Mouse (Mus musculus): Measurements from ENCODE around the gene Ptprz1. TPM values are rescaled to one million over a fixed set of nuclear protein-coding genes. Genes with fewer than 3 reads are reported as not detected.

Gene Ptprz1
- polyA plus RNA-seq, 1 experiment = 53.2 TPM

DNA sequence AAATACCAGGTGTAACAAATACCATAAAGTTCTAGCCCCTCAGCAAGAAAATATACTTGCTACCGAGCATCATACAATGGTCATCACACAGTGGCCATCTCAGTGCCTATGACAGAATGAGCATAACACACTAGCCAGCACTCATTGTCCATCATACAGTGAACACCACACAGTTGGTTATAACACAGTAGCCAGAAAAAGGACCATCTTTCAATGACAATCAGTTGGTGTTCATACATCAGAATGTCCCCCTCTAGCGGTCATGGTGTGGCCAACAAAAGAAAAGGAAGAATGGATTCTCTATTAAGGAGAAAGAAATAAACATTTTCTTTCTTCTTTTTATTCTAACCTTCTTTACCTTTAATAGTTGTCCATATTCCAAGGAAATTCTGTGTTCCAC is 92.8 kb downstream of the Ptprz1 start:
- 38% methylated on average over 2 of the region's 2 CpGs for WGBS
- no peak overlapping the region for H3K4me3 ChIP-seq (ENCODE audit: insufficient read depth, low read depth, low read length)
- TF ChIP-seq POLR2A (IDR thresholded peaks at IDR 0.05; ENCODE audit: insufficient read depth, low read depth, low read length) = no peak
- no peak for TF ChIP-seq CTCF (IDR thresholded peaks at IDR 0.05; ENCODE audit: insufficient read depth, low read depth, low read length)
- H3K4me1 ChIP-seq (ENCODE audit: control insufficient read depth, insufficient read depth, low read length) = no peaks in the 10 kb centered on the region
- no peak overlapping the region for H3K27ac ChIP-seq (ENCODE audit: insufficient read depth, low read depth, low read length)

DNA sequence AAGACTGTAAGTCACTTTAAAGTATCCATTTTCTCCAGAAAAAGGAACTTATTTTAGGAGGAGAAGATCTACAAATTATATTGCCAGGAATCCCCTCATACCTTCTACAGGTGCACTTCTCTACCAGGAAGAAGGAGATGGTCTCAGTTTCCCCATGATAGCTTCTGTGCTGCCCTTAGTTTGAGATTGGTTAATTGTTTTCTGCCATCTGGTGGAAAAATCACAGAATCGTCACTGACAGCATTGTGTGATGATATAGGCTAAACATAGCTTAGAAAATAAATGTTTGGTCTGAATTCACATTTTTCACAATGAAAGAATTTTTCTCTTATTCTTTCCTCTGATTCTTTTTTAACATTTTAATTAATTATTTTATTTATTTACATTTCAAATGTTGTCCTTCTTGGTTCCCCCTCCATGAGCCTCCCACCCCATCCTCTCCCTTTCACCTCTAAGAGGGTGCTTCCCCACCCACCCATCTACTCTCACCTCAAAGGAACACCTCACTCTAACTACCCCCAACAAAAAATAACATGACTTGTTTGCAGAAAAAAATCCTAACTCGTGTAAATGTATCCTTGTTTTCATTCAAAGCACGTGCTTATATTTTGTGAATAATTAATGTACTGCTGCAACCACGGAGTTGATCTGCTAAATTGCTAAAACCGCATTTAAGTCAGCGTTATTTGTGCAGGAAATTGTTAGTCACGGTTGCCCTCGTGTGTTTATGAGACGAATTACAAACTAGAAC is 108.6 kb downstream of the Ptprz1 start:
- Histone ChIP-seq H3K4me3 (ENCODE audit: insufficient read depth, low read depth, low read length) (no peak overlapping the region), H3K27ac (ENCODE audit: insufficient read depth, low read depth, low read length) (no peak overlapping the region), H3K4me1 (ENCODE audit: control insufficient read depth, insufficient read depth, low read length) (no peaks in the 10 kb centered on the region)
- WGBS = under 1% methylated on average over 9 of the region's 9 CpGs
- TF ChIP-seq CTCF (IDR thresholded peaks at IDR 0.05; ENCODE audit: insufficient read depth, low read depth, low read length) = no peak
- no peak for TF ChIP-seq POLR2A (IDR thresholded peaks at IDR 0.05; ENCODE audit: insufficient read depth, low read depth, low read length)

DNA sequence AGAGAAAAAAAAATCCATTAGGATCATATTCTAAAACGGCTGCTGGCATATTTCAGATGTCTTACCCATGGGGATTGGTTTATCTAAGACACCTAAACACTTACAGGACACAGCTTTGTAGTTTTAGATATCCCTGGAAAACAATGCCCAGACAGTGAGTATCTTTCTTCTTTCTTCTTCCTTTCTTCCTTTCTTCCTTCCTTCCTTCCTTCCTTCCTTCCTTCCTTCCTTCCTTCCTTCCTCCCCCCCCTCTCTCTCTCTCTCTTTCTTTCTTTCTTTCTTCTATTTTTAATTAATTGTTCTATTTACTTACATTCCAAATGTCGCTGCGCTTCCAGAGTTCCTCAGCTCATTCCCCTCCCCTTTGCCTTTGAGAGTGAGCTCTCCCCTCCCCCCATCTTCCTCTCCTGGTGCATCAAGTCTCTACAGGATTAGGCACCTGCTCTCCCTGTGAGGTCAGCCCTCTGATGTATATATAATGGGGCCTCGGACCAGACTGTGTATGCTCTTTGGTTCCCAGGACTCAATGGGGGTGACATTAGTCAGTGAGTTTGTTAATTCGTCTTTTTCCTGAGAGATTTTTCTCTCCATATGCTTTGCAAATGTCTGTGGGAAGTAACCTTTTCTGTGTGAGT is 109.3 kb downstream of the Ptprz1 start:
- 16% methylated on average over 5 of the region's 5 CpGs for WGBS
- TF ChIP-seq CTCF (IDR thresholded peaks at IDR 0.05; ENCODE audit: insufficient read depth, low read depth, low read length) (no peak), POLR2A (IDR thresholded peaks at IDR 0.05; ENCODE audit: insufficient read depth, low read depth, low read length) (no peak)

DNA sequence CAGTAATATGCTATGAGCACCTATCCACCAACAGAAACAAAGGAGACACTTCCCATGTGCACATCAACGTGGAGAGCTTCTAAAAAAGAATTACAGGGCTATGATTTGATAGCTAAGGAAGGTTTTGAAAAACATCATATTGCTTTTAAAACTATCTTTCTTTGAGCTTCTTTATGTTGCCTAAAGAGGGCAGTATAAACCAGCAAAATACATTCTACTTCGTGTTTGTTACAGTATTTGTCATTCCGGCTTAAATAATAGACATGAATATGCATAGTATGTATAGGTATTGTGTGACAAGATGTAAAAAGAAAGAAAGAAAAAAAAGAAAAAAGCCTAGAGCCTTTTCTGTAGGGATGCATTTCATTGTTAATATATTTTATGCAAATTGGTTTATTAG is 127.8 kb downstream of the Ptprz1 start:
- 27% methylated on average over 3 of the region's 3 CpGs for WGBS
- TF ChIP-seq POLR2A (IDR thresholded peaks at IDR 0.05; ENCODE audit: insufficient read depth, low read depth, low read length) (no peak), CTCF (IDR thresholded peaks at IDR 0.05; ENCODE audit: insufficient read depth, low read depth, low read length) (no peak)
- H3K4me3 ChIP-seq (ENCODE audit: insufficient read depth, low read depth, low read length) = no peak overlapping the region
- no peak overlapping the region for H3K27ac ChIP-seq (ENCODE audit: insufficient read depth, low read depth, low read length)
- H3K4me1 ChIP-seq (ENCODE audit: control insufficient read depth, insufficient read depth, low read length) = no peaks in the 10 kb centered on the region

More for the DNA sequence above, 109.3 kb downstream of the Ptprz1 start:
- no peak overlapping the region for H3K4me3 ChIP-seq (ENCODE audit: insufficient read depth, low read depth, low read length)
- H3K27ac ChIP-seq (ENCODE audit: insufficient read depth, low read depth, low read length) = no peak overlapping the region
- H3K4me1 ChIP-seq (ENCODE audit: control insufficient read depth, insufficient read depth, low read length) = no peaks in the 10 kb centered on the region

DNA sequence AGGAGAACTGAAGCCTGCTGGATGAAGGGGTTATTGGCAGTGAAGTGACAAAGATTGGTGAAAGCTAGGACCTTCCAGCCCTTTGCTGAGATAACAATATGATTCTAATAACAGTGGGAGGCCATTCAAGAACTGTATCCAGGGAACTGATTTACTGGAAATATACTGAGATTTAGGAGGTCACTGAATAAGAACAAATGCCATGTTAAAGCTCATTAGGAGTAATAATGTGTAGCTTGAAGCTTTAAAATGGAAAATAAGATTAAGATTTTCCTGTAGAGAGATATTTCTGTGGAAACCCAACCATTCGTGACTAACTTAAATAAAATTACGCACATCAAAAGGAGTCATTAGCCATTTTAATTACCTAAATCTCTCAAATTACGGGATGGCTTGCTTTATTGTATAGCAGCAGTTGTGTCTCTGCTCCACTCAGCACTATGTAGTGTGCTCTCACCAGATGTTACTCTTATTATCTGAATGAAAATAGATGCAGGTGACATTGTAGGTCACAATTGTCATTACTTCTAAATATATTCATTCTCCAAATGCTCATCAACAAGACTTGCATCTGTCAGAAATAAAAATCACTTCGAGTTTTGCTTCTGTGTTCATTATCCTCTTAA is 139.8 kb downstream of the Ptprz1 start:
- Histone ChIP-seq H3K4me1 (ENCODE audit: control insufficient read depth, insufficient read depth, low read length) (no peaks in the 10 kb centered on the region), H3K27ac (ENCODE audit: insufficient read depth, low read depth, low read length) (no peak overlapping the region), H3K4me3 (ENCODE audit: insufficient read depth, low read depth, low read length) (no peak overlapping the region)
- TF ChIP-seq CTCF (IDR thresholded peaks at IDR 0.05; ENCODE audit: insufficient read depth, low read depth, low read length) (no peak), POLR2A (IDR thresholded peaks at IDR 0.05; ENCODE audit: insufficient read depth, low read depth, low read length) (no peak)
- 44% methylated on average over 4 of the region's 4 CpGs for WGBS

DNA sequence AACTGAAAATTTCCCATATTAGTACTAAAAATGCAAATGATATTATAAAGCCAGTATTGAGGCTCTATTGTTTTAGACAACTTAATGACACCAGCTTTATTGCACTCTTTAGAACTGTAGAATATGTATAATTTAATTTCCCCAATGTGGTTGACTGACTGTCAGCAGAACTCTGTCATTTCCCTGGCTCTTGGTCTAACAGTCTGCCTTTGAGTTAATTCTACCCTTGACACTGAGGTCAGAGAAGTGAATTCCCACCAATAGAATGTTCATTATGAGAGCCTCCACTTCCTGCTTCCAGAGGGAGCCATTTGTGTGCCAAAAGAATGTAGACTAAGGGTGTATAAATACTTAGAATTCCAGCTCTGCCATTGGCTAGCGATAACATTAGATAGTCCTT is 152.9 kb downstream of the Ptprz1 start:
- WGBS = 90% methylated on average over 1 of the region's 1 CpGs
- Histone ChIP-seq H3K4me1 (ENCODE audit: control insufficient read depth, insufficient read depth, low read length) (no peaks in the 10 kb centered on the region), H3K27ac (ENCODE audit: insufficient read depth, low read depth, low read length) (no peak overlapping the region), H3K4me3 (ENCODE audit: insufficient read depth, low read depth, low read length) (no peak overlapping the region)
- TF ChIP-seq POLR2A (IDR thresholded peaks at IDR 0.05; ENCODE audit: insufficient read depth, low read depth, low read length) = no peak
- no peak for TF ChIP-seq CTCF (IDR thresholded peaks at IDR 0.05; ENCODE audit: insufficient read depth, low read depth, low read length)

DNA sequence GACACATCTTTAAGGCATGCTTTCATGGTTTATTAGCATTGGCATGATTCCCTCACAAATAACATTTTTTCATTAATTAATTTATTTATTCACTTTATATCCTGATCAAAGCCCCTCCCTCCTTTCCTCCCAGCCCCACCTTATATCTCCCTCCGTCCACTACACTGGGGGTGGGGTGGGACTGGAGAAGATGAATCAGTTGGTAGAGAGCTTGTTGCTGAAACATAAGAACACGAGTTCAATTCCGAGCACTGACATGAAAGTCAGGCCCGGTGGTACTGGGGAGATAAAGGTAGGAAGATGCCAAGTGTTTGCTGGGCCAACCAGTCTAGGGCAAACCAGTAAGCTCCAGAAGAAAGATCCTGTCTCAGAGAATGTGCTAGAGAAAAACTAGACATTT is 173.5 kb downstream of the Ptprz1 start:
- 93% methylated on average over 4 of the region's 4 CpGs for WGBS
- H3K27ac ChIP-seq (ENCODE audit: insufficient read depth, low read depth, low read length) = no peak overlapping the region
- no peak overlapping the region for H3K4me3 ChIP-seq (ENCODE audit: insufficient read depth, low read depth, low read length)
- no peaks in the 10 kb centered on the region for H3K4me1 ChIP-seq (ENCODE audit: control insufficient read depth, insufficient read depth, low read length)
- TF ChIP-seq CTCF (IDR thresholded peaks at IDR 0.05; ENCODE audit: insufficient read depth, low read depth, low read length) (no peak), POLR2A (IDR thresholded peaks at IDR 0.05; ENCODE audit: insufficient read depth, low read depth, low read length) (no peak)

DNA sequence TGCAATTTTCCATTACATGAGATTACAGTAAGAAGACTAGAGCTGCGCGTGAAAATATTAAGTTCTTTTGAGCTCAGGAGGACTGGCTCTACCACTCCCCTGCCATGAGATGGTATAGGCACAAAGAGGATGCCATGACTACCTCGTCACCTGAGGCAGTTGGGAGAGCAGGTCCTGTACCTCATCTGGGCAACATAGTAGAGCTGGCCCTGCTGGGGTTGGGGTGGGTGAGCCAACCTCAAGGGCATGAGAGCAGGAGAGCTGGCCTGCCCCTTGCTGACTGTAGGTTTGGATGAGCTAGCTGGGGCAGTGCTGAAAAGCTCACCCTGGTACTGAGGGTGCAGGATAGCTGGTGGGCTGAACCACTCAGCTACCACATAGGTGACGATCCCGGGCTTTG is 180.4 kb downstream of the Ptprz1 start:
- TF ChIP-seq POLR2A (IDR thresholded peaks at IDR 0.05; ENCODE audit: insufficient read depth, low read depth, low read length) (no peak), CTCF (IDR thresholded peaks at IDR 0.05; ENCODE audit: insufficient read depth, low read depth, low read length) (no peak)
- Histone ChIP-seq H3K4me1 (ENCODE audit: control insufficient read depth, insufficient read depth, low read length) (no peaks in the 10 kb centered on the region), H3K27ac (ENCODE audit: insufficient read depth, low read depth, low read length) (no peak overlapping the region), H3K4me3 (ENCODE audit: insufficient read depth, low read depth, low read length) (no peak overlapping the region)
- WGBS = 95% methylated on average over 5 of the region's 5 CpGs

DNA sequence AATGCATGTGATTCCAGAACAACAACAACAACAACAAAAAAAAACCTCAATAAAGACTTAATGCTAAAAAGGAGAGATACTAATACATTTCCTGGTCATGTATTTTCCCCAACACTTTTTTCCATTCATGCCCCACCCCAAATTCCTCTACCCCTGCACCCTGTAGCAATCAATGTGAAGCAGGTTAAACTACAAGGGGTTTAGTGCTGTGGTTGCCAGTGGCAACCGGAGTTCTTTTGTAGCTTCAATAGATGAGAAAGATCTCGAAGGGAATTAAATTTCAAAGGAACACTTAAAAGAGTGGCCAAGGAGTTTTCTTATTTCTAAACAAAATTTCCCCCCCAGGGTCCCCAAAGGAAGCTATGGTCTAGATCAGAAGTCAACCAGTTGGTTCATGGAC is 200.8 kb downstream of the Ptprz1 start:
- 55% methylated on average over 2 of the region's 2 CpGs for WGBS
- H3K27ac ChIP-seq (ENCODE audit: insufficient read depth, low read depth, low read length) = no peak overlapping the region
- H3K4me3 ChIP-seq (ENCODE audit: insufficient read depth, low read depth, low read length) = no peak overlapping the region
- TF ChIP-seq CTCF (IDR thresholded peaks at IDR 0.05; ENCODE audit: insufficient read depth, low read depth, low read length) = no peak
- TF ChIP-seq POLR2A (IDR thresholded peaks at IDR 0.05; ENCODE audit: insufficient read depth, low read depth, low read length) = no peak
- H3K4me1 ChIP-seq (ENCODE audit: control insufficient read depth, insufficient read depth, low read length) = no peaks in the 10 kb centered on the region

All from olfactory bulb, adult 2 months (tissue).